Mouse (Mus musculus) urinary bladder, adult 2 months (tissue): Measurements from ENCODE around the gene Snapc1. TPM values are rescaled to one million over a fixed set of nuclear protein-coding genes. Genes with fewer than 3 reads are reported as not detected.
A peak's percentile ranks its signal among the peaks of the same experiment; 100 is the strongest.

Source experiments
- DNase-seq: peaks from one replicate; pipeline ENCODE4 v3.0.0; 2022; ENCODE audit warnings: low spot score
- polyA plus RNA-seq: library from polyadenylated mRNA; depleted of rRNA; stranded (reverse); fragments of >200 nt; gene quantifications from 2 replicates; pipeline ENCODE4 v1.2.3, GENCODE M21; 2012; rRNA removed

The Snapc1 gene
- 15.3 and 18.1 TPM in 2 replicates for polyA plus RNA-seq

DNA sequence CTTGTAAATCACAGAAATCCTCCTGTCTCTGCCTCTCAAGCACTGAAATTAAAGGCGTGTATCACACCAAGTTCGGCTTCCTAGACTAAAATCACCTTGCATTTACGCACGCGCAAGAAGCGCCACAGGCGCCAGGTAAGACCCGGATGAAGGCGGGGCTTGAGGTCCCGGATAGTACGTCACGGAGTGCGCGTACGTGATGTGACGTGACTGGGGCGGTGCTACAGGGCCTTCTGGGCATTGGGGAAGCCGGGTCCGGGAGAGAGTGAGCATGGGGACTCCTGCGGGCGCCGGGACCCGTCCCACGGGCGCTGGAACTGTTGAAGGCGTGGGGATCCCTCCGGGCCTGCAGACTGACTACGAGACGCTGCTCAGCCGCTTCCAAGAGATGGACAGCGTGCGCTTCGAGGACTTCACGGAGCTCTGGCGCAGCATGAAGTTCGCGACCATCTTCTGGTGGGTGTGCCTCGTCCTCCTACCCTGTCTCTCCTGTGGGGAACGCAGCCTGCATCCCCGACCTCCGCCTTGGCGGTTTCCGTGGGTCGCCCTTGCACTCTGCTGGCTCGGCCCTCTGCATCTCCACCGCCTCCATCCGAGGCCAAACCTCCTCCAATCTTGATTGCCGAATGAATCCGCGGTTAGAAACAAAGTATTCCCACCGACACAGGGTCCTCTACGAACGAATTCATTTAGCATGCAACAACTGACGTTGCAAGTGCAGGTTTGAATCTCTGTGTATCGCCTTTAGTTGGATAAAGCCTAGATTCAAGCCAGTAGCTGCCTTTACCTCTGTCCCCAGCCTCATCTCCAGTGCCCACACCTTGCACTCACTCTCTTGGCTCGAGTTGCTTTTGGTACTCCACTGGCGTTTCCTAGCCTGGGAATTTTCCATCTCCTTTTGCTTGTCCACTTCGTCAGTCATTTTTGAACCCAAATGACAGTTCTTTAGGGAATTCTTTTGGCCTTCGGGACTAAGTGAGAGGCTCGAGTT lies at the start of gene Snapc1:
Snapc1 (plus strand) TSS at position 191 of the 991 bp plus-strand sequence.
- peak; percentile 86 for DNase-seq

DNA sequence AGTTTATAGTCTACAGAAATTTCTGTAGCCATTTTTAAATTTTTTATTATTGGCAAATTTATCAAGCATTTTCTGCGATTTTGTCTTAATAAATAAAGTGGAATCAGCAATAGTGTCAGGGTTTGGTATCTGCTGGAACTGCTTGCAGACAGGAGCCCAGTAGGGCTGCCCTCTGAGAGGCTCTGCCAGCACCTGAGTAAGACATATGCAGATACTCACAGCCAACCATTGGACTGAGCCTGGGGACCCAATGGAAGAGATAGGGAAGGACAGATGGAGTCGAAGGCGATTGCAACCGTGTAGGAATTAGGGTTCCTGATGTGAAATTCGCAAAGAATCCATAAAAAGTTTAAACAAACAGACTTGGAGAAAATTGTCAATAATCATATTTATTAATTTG lies 45.8 kb upstream of the Snapc1 start:
- DNase-seq, result no peak

GRCm38 (mm10) chr12:73930266-73930665 lies 34.0 kb upstream of the Snapc1 start:
- no peak for DNase-seq

DNA sequence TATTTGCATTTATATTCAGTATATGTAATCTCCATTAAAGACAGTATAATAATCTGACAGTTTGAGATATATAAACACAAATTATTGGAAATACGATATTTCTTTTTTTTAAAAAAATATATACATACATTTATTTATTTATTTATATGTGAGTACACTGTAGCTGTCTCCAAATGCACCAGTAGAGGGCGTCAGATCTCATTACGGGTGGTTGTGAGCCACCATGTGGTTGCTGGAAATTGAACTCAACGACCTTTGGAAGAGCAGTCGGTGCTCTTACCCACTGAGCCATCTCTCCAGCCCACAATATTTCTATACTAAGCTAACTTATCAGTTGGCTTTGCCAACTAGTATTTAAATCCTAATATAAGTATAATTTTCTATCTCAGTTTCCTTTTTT lies 33.0 kb upstream of the Snapc1 start:
- no peak for DNase-seq

GRCm38 (mm10) chr12:73934528-73934927 lies 29.8 kb upstream of the Snapc1 start:
- no peak for DNase-seq

GRCm38 (mm10) chr12:73937353-73937752 lies 26.9 kb upstream of the Snapc1 start, which contains the start of gene Gm49321:
Gene Gm49321, plus strand, starts transcription at chr12:73937653.
- no peak for DNase-seq

- DNase-seq, result no peak
Measured at GRCm38 (mm10) chr12:73939542-73939941, 24.7 kb upstream of the Snapc1 start.

- no peak for DNase-seq
Measured at GRCm38 (mm10) chr12:73948415-73948814, 15.9 kb upstream of the Snapc1 start.

DNA sequence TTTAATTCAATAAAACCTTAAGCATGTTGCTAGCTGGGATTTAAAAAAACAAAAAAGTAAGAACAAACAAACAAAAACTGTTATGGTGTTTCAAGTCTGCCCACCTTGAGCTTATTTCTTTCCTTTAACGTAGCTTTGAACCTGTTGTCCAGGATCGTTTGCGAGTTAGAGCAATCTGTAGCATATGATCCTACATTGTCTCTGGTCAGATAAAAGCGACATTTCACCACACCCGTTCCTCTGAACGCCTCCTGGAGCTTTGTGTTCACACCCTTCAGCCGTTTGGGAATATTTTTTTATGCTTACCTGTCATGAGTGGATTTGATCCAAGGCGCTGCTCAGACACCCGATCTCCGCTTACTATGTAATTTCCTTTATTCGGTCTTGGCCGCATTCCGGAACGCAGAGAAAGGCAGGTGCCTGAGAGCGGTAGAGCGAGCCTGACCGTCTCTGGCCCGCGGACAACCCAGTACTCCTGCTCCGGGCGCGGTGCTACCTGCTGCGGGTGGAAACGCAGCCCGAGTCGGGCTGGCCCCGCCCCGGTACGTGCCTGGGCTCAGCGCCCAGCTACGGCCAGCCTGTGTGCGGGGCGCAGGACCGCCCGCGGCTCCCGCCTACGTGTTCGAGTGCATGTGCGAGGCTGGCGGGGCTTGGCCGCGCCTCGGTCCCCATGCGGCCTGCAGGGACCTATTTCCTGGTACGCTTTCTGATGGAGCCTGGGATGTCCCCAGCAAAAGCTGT lies 14.8 kb upstream of the Snapc1 start:
- DNase-seq, result peak; percentile 46

DNA sequence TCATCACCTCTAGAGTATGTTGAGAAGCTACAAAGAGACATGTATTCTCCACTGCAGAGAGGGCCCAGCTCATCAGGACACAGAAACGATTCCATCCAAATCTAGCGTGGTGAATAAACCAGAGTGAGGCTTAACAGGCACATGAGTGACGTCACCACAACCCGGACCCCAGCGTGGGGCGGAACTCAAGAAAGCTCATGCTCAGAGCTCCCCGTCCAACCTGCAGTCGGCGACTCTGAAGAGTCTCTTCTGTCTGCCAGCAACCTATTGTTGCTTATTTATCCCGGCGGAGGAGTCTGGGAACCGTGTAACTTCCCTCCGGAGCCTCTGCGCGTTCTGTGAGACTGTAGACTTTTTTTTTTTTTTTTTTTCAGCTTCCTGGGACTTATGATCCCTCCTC lies 11.4 kb upstream of the Snapc1 start:
- no peak for DNase-seq

GRCm38 (mm10) chr12:73953420-73954186 lies 10.7 kb upstream of the Snapc1 start:
- DNase-seq, result no peak

GRCm38 (mm10) chr12:73954785-73955184 lies 9.5 kb upstream of the Snapc1 start:
- no peak for DNase-seq

DNA sequence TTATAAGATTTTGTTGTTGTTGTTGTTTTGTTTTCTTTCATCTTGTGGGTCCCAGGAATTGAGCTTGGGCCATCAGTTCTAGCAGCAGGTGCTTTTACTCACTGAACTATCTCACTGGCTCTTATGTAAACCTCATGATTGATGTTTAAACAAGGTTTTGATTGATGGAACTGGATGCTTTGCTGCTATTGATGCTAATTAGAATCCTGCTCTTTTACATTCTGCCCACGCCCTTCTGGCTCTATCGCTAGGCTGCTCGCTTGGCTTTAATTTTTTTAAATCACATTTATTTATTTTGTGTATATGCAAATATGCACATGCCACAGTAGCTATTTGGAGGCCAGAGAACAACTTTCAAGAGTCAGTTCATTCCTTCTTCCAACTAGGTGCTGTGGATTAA lies 6.6 kb upstream of the Snapc1 start:
- DNase-seq, result no peak

GRCm38 (mm10) chr12:73958830-73959229 lies 5.5 kb upstream of the Snapc1 start:
- no peak for DNase-seq

DNA sequence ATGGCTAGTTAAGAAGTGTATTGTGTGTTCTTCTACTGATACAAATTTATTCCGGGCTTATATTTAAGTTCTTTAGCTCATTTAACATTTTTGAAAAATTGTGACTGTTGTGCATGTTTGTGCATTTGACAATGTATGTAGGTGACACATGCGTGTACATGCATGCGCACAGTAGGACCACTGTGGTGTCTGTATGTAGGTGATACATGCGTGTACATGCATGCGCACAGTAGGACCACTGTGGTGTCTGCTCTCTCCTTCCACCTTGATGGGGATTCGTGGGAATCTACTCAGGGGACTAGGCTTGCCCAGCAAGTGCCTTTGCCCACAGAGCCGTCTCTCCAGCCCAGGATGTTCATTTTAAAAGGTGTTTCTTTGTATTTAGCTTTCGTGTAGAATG lies 4.9 kb downstream of the Snapc1 start:
- DNase-seq, result no peak

GRCm38 (mm10) chr12:73974584-73974983 lies 10.3 kb downstream of the Snapc1 start:
- DNase-seq, result no peak

DNA sequence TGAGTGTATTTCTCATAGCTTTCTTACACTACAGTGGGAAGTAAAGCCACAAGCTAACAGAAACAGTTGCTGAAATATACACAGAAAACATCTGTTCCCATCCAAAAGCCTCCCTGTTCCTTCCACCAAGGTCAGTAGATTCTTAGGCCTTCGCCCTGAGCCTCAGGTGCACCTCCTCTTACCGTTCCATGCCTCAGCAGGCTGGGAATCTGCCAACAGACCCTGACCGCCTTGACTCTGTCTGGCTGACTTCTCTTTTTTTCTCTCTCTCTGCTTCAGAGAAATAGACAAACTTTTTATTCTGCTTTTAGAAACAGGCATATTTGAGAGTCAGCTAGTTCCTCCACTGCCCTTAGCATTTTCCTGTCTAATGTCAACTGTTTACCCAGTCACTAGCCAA lies 13.9 kb downstream of the Snapc1 start:
- DNase-seq, result no peak

- DNase-seq, result no peak
Measured at GRCm38 (mm10) chr12:73979667-73980066, 15.4 kb downstream of the Snapc1 start.

DNA sequence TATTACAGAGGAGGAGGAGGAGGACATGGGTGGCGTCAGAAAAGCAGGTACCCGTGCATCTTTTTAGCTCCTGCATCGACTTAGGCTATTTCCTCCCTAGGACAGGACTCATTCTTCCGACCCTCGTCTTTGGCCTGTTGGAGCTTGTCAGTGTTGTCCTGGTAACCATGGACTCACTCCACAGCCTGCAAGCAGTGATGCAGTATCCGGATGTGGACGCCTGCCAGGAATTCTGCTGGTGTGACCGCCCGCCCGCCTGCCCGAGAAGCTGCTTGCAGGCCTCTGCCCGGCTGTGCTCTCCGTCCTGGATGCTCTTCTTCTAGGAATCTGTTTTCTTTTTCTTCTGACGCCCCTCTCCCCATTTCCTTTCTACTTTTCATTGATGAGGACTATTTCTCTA lies 18.3 kb downstream of the Snapc1 start:
- no peak for DNase-seq

- DNase-seq, result no peak
Measured at GRCm38 (mm10) chr12:73986299-73986698, 22.0 kb downstream of the Snapc1 start.

- no peak for DNase-seq
Measured at GRCm38 (mm10) chr12:73988393-73989008, 24.2 kb downstream of the Snapc1 start.
